Mouse (Mus musculus) liver, embryonic 14.5 days (tissue): ENCODE measurements around the gene Pin1. TPM values are rescaled to one million over a fixed set of nuclear protein-coding genes. Genes with fewer than 3 reads are reported as not detected.

ENCODE experiments used
- ATAC-seq: fragments of 200-750 bp; cut with Nextera tagmentation; 2 replicates; pipeline ENCODE4 v1.8.0; 2017; ENCODE audit warnings: moderate number of reproducible peaks, mild to moderate bottlenecking, moderate library complexity; ENCODE audit not compliant: insufficient read depth
- DNase-seq, 3 experiments: peaks; one replicate each; pipeline ENCODE4 v3.0.0-alpha.2; 2012 to 2013; ENCODE audit warnings: low read depth in 3 of 3, low spot score in 3 of 3
- H3K27ac ChIP-seq: fragments of 300-500 bp; sonication (generic); 2 replicates; pipeline ENCODE4 v1.5.1; 2014; ENCODE audit warnings: moderate library complexity, mild to moderate bottlenecking, control low read depth, inconsistent platforms
- H3K27me3 ChIP-seq: fragments of 300-500 bp; sonication (generic); 2 replicates; pipeline ENCODE4 v1.6.1; 2014; ENCODE audit warnings: mild to moderate bottlenecking, low read length, moderate library complexity; ENCODE audit not compliant: control insufficient read depth, insufficient read depth
- H3K36me3 ChIP-seq: fragments of 300-500 bp; sonication (generic); replicated peaks from 2 replicates; pipeline ENCODE4 v1.6.1; 2014; ENCODE audit warnings: low read depth; ENCODE audit not compliant: control insufficient read depth, insufficient read depth
- H3K4me1 ChIP-seq, 2 experiments: fragments of 200-500 bp in 1 of 2; fragments of 300-500 bp in 1 of 2; sonication (generic) in 1 of 2; replicated peaks; 2 replicates each; pipeline ENCODE4 v1.6.1; 2012 to 2014; ENCODE audit warnings: antibody characterized with exemption in 1 of 2, inconsistent platforms in 1 of 2, low read length in 1 of 2; ENCODE audit not compliant: control insufficient read depth in 2 of 2, insufficient read depth in 2 of 2
- H3K4me2 ChIP-seq: fragments of 300-500 bp; sonication (generic); 2 replicates; pipeline ENCODE4 v1.6.1; 2014; ENCODE audit warnings: low read depth, mild to moderate bottlenecking, control low read depth, moderate library complexity
- H3K4me3 ChIP-seq, 2 experiments: fragments of 200-500 bp in 1 of 2; fragments of 300-500 bp in 1 of 2; sonication (generic) in 1 of 2; 2 replicates each; pipeline ENCODE4 v1.5.1; 2012 to 2014; ENCODE audit warnings: low read depth in 2 of 2, low read length in 2 of 2, mild to moderate bottlenecking in 2 of 2, control low read depth in 1 of 2, inconsistent platforms in 1 of 2, moderate library complexity in 1 of 2; ENCODE audit not compliant: insufficient read depth in 1 of 2
- H3K9ac ChIP-seq: fragments of 300-500 bp; sonication (generic); replicated peaks from 2 replicates; pipeline ENCODE4 v1.6.1; 2014; ENCODE audit warnings: mild to moderate bottlenecking, control low read depth, moderate library complexity
- H3K9me3 ChIP-seq: fragments of 300-500 bp; sonication (generic); 2 replicates; pipeline ENCODE4 v1.6.1; 2016; ENCODE audit warnings: low read length, mixed read lengths; ENCODE audit not compliant: control insufficient read depth
- CTCF ChIP-seq: IDR thresholded peaks from 2 replicates; pipeline ENCODE4 v1.5.1; 2016; ENCODE audit warnings: antibody characterized with exemption, low read depth, control low read depth
- EP300 ChIP-seq: IDR thresholded peaks from 2 replicates; pipeline ENCODE4 v1.6.1; 2016; ENCODE audit warnings: antibody characterized with exemption, low read depth
- WGBS: fragments of 180-500 bp; shearing (Covaris S2); extraction: QIAGEN DNeasy Blood & Tissue Kit; methylation state at CpG from one replicate; pipeline ENCODE4 v1.1.7; 2014; ENCODE audit not compliant: insufficient replicate concordance; 5-methylcytosine and 5-hydroxymethylcytosine counted together
- polyA plus RNA-seq, 2 experiments: library from polyadenylated mRNA; depleted of rRNA in 1 of 2; stranded (reverse) in 1 of 2; unstranded in 1 of 2; fragments of >200 nt; fragmentation: Nextera tagmentation in 1 of 2; extraction: Ambion mirVana in 1 of 2; gene quantifications; 2 replicates each; pipeline versions ENCODE4 v1.2.1 to v1.2.3; 2012 to 2014

The Pin1 gene
- polyA plus RNA-seq, 2 experiments = 12.5 to 27.1 TPM

DNA sequence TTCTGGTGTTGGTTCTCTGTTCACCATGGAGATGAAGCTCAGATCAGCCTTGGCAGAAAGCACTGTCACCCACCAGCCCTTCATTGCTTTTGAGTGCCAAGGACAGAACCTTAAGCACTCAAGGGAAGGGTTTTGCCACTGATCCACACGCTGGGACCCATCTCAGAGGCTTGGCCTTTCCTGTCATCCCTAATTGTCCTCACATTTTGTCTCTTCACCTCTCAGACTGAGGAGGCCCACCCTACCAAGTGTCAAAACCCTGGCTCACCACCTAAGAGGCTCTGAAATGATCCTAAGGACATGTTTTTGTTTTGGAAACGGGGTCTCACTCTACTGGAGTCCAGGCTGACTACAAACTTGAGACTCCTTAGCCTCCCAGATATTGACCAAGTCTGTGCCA, 15.1 kb upstream of the Pin1 start:
- H3K4me2 ChIP-seq = no peak overlapping the region
- H3K27ac ChIP-seq = no peak overlapping the region
- H3K4me3 ChIP-seq = no peak overlapping the region
- peaks cover 0 to 3% of the 10 kb centered on the region in 2 experiments; a peak in 1 of 4 replicates for H3K4me1 ChIP-seq
- H3K9me3 ChIP-seq = no peaks in the 10 kb centered on the region
- no peak overlapping the region for H3K9ac ChIP-seq
- no peaks in the 10 kb centered on the region for H3K27me3 ChIP-seq
- no peaks in the 10 kb centered on the region for H3K36me3 ChIP-seq
- DNase-seq (no peak), ATAC-seq (no peak)
- WGBS = 75% methylated on average over 2 of the region's 2 CpGs
- TF ChIP-seq EP300 = no peak
- TF ChIP-seq CTCF = no peak

DNA sequence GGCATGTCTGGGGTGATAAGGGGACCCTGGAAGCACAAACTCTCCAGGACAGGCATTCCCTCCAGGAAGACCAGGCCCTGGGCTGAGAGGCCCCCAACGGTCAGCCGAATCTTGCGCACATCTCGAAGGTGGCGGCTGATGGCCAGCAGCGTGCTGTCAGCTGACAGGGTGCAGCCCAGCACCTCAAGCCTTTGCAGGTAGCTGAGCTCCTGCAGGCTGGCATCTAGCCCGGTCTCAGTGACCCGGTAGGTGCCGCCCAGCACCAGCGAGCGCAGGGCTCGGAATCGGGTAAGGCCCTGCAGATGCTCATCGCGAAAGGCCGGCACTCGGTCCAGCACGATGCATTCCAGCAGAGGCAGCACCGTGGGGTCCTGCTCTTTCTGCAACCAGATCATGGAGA, 13.3 kb upstream of the Pin1 start:
- Histone ChIP-seq H3K9me3 (no peaks in the 10 kb centered on the region), H3K4me3 (no peak overlapping the region), H3K36me3 (no peaks in the 10 kb centered on the region), H3K4me2 (no peak overlapping the region), H3K27ac (no peak overlapping the region), H3K27me3 (no peaks in the 10 kb centered on the region), H3K4me1 (peaks cover 2 to 7% of the 10 kb centered on the region in 2 experiments; a peak in 2 of 4 replicates), H3K9ac (no peak overlapping the region)
- TF ChIP-seq EP300 (no peak), CTCF (no peak)
- 91% methylated on average over 19 of the region's 19 CpGs for WGBS
- ATAC-seq = no peak
- DNase-seq = no peak

- WGBS = 87% methylated on average over 4 of the region's 4 CpGs
- H3K4me2 ChIP-seq = no peak overlapping the region
- H3K4me1 ChIP-seq = peaks cover 2 to 9% of the 10 kb centered on the region in 2 experiments; a peak in 2 of 4 replicates
- TF ChIP-seq EP300 (no peak), CTCF (no peak)
- H3K9ac ChIP-seq = no peak overlapping the region
- ATAC-seq (no peak), DNase-seq (no peak)
- H3K9me3 ChIP-seq = no peaks in the 10 kb centered on the region
- H3K27ac ChIP-seq = no peak overlapping the region
- no peaks in the 10 kb centered on the region for H3K27me3 ChIP-seq
- no peaks in the 10 kb centered on the region for H3K36me3 ChIP-seq
- H3K4me3 ChIP-seq = no peak overlapping the region
Observed at GRCm38 (mm10) chr9:20639486-20639885, 12.4 kb upstream of the Pin1 start.

DNA sequence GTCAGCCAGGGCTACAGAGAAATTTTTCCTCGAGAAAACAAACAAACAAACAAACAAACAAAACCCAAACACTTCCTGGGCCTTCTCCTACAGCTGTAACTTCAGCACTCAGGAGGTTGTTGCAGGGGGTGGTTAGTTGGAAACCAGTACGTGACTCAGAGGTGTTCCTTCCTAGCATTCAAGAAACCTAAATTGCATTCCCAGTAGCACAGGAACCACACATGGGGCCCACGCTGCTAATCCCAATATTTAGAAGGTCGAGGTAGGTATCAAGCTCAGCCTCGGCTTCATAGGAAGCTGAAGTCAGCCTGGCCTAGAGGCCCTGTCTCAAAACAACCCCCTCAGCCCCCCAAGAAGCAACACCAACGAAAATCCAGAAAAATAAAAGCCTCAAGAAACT, 10.4 kb upstream of the Pin1 start:
- Histone ChIP-seq H3K27ac (no peak overlapping the region), H3K4me3 (peak overlapping the region; percentile 94 to 97), H3K4me1 (peaks cover 2 to 11% of the 10 kb centered on the region in 2 experiments; a peak in 2 of 4 replicates), H3K9me3 (no peaks in the 10 kb centered on the region), H3K9ac (peak overlapping the region; percentile 93), H3K4me2 (peak overlapping the region; percentile 98), H3K27me3 (no peaks in the 10 kb centered on the region), H3K36me3 (no peaks in the 10 kb centered on the region)
- 28% methylated on average over 6 of the region's 6 CpGs for WGBS
- no peak for TF ChIP-seq EP300
- TF ChIP-seq CTCF = no peak
- ATAC-seq = no peak
- DNase-seq = no peak

- Histone ChIP-seq H3K36me3 (peaks cover under 1% of the 10 kb centered on the region; the same call in 1 of the 2 replicates), H3K4me2 (peak within 1 kb of the TSS; percentile 98), H3K27ac (peak within 1 kb of the TSS; percentile 52), H3K4me3 (peak within 1 kb of the TSS; percentile 94 to 97), H3K9ac (peak within 1 kb of the TSS; percentile 93), H3K27me3 (no peaks in the 10 kb centered on the region), H3K4me1 (peaks cover 2 to 11% of the 10 kb centered on the region in 2 experiments; a peak in 2 of 4 replicates), H3K9me3 (no peaks in the 10 kb centered on the region)
- DNase-seq (peak; percentile 62 to 72 (median 64)), ATAC-seq (peak; percentile 71)
- WGBS = 1% methylated on average over 51 of the region's 51 CpGs
- TF ChIP-seq EP300 = no peak
- TF ChIP-seq CTCF = no peak
Observed at GRCm38 (mm10) chr9:20642101-20642895, 9.6 kb upstream of the Pin1 start, which contains the start of gene Ubl5. TSS of gene Ubl5 (plus strand) at chr9:20642878.
